Mouse (Mus musculus) hindbrain, embryonic 10.5 days (tissue): ENCODE results near the gene Foxp1. TPM values are rescaled to one million over a fixed set of nuclear protein-coding genes. Genes with fewer than 3 reads are reported as not detected.

Experiments
- DNase-seq: peaks from one replicate; pipeline ENCODE4 v3.0.0-alpha.2; 2017; ENCODE audit warnings: low spot score
- H3K27ac ChIP-seq: fragments of 300-500 bp; sonication (generic); 2 replicates; pipeline ENCODE4 v1.5.1; 2016; ENCODE audit warnings: mild to moderate bottlenecking, moderate library complexity
- H3K27me3 ChIP-seq: fragments of 300-500 bp; sonication (generic); 2 replicates; pipeline ENCODE4 v1.6.1; 2016; ENCODE audit warnings: mild to moderate bottlenecking; ENCODE audit not compliant: poor library complexity, insufficient read depth, severe bottlenecking
- H3K36me3 ChIP-seq: fragments of 300-500 bp; sonication (generic); 2 replicates; pipeline ENCODE4 v1.6.1; 2016; ENCODE audit warnings: mild to moderate bottlenecking, moderate library complexity
- H3K4me1 ChIP-seq: fragments of 300-500 bp; sonication (generic); replicated peaks from 2 replicates; pipeline ENCODE4 v1.6.1; 2016; ENCODE audit warnings: mild to moderate bottlenecking
- H3K4me3 ChIP-seq: fragments of 300-500 bp; sonication (generic); 2 replicates; pipeline ENCODE4 v1.5.1; 2016; ENCODE audit warnings: mild to moderate bottlenecking, moderate library complexity
- H3K9me3 ChIP-seq: fragments of 300-500 bp; sonication (generic); 2 replicates; pipeline ENCODE4 v1.6.1; 2016; ENCODE audit warnings: mild to moderate bottlenecking, moderate library complexity
- WGBS: fragments of 180-500 bp; shearing (Covaris S2); methylation state at CpG from one replicate; pipeline ENCODE4 v1.1.7; 2016; 5-methylcytosine and 5-hydroxymethylcytosine counted together
- polyA plus RNA-seq: library from polyadenylated mRNA; unstranded; fragments of >200 nt; fragmentation: Nextera tagmentation; extraction: Ambion mirVana; gene quantifications from 2 replicates; pipeline ENCODE4 v1.2.1, GENCODE M21; 2016

The Foxp1 gene
- polyA plus RNA-seq, 1 experiment from 2014 or later = 64.3 TPM

- peaks cover 59% of the 10 kb centered on the region for H3K36me3 ChIP-seq
- WGBS = 91% methylated on average over 8 of the region's 8 CpGs
- no peak overlapping the region for H3K27ac ChIP-seq
- H3K4me3 ChIP-seq = no peak overlapping the region
- DNase-seq = no peak
- H3K9me3 ChIP-seq = peaks cover 6% of the 10 kb centered on the region; the same call in 1 of the 2 replicates
- H3K27me3 ChIP-seq = no peaks in the 10 kb centered on the region
- H3K4me1 ChIP-seq = peaks cover 14% of the 10 kb centered on the region
These were observed 590.5 kb downstream of the Foxp1 start for GRCm38 (mm10) chr6:98931881-98932540.

DNA sequence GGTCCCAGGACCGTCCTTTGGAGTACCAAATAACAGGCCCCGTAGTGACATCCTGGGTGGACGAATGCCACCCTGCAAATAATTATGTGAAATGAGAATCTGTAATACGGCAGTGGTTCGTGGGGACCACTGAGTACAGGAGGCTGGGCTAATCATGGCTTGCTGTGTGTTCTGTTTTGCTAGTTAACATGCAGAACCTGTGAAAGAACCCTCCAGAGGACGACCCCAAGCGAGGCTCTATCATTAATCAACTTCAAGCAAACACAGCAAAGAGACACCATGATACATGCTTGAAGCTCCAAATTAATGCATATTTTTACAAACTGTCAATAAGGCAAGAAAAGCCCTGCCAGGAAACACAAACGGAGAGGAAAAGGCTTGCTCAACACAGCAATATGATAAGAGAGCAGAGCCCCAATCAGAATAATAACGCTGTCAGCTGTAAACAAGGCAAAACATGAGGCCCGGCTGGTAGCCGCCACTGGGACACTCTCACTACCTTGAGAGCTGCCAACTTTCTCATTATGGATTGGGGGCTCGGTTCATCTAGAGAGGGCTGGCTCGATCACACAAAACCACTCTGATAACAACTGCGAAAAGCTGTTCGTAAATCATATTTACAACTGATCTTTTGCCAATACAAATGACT is 591.7 kb downstream of the Foxp1 start:
- Histone ChIP-seq H3K36me3 (peaks cover 50% of the 10 kb centered on the region), H3K27ac (no peak overlapping the region), H3K9me3 (peaks cover 6% of the 10 kb centered on the region; the same call in 1 of the 2 replicates), H3K4me1 (peaks cover 14% of the 10 kb centered on the region), H3K27me3 (no peaks in the 10 kb centered on the region), H3K4me3 (no peak overlapping the region)
- no peak for DNase-seq
- 75% methylated on average over 15 of the region's 15 CpGs for WGBS

- Histone ChIP-seq H3K36me3 (peaks cover 37% of the 10 kb centered on the region), H3K27ac (no peak overlapping the region)
These were observed 594.2 kb downstream of the Foxp1 start for GRCm38 (mm10) chr6:98928365-98928764.

DNA sequence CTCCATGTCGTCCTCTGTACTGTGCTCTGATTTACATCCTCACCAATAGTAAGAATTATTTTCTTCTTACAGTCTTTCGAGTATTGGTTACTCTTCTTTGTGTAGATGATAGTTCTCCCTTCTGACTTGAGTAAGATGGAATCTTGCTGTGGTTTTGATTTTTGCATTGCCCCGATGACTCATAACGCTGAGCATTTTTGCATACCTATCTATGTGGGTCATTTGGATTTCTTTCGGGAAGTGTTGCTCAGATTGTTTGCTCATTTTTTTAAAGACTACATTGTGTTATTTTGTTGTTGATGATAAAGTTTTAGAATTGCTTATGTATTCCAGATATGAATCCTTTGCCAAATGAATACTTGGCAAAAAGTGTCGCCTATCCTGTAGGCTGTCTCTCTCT is 621.3 kb downstream of the Foxp1 start:
- Histone ChIP-seq H3K27ac (no peak overlapping the region), H3K27me3 (no peaks in the 10 kb centered on the region), H3K4me3 (no peak overlapping the region), H3K9me3 (no peaks in the 10 kb centered on the region), H3K4me1 (no peaks in the 10 kb centered on the region), H3K36me3 (no peaks in the 10 kb centered on the region)
- no peak for DNase-seq
- 94% methylated on average over 6 of the region's 6 CpGs for WGBS

More at GRCm38 (mm10) chr6:98928365-98928764, 594.2 kb downstream of the Foxp1 start:
- H3K27me3 ChIP-seq = no peaks in the 10 kb centered on the region
- DNase-seq = no peak
- WGBS = 84% methylated on average over 8 of the region's 8 CpGs
- peaks cover 19% of the 10 kb centered on the region for H3K4me1 ChIP-seq
- H3K4me3 ChIP-seq = no peak overlapping the region
- H3K9me3 ChIP-seq = peaks cover 6% of the 10 kb centered on the region; the same call in 1 of the 2 replicates

- no peaks in the 10 kb centered on the region for H3K27me3 ChIP-seq
- no peak overlapping the region for H3K27ac ChIP-seq
- H3K4me1 ChIP-seq = no peaks in the 10 kb centered on the region
- DNase-seq = no peak
- WGBS = 86% methylated on average over 1 of the region's 1 CpGs
- no peak overlapping the region for H3K4me3 ChIP-seq
- H3K36me3 ChIP-seq = no peaks in the 10 kb centered on the region
- no peaks in the 10 kb centered on the region for H3K9me3 ChIP-seq
These were observed 644.3 kb downstream of the Foxp1 start for GRCm38 (mm10) chr6:98878208-98878607.

- no peak for DNase-seq
- H3K9me3 ChIP-seq = no peaks in the 10 kb centered on the region
- H3K4me3 ChIP-seq = no peak overlapping the region
- no peak overlapping the region for H3K27ac ChIP-seq
- no peaks in the 10 kb centered on the region for H3K4me1 ChIP-seq
- no peaks in the 10 kb centered on the region for H3K36me3 ChIP-seq
- no peaks in the 10 kb centered on the region for H3K27me3 ChIP-seq
- 69% methylated on average over 2 of the region's 2 CpGs for WGBS
These were observed 646.1 kb downstream of the Foxp1 start for GRCm38 (mm10) chr6:98876401-98876800.

Other genes starting within 250 kb of the Foxp1 start
- 12.0 and 15.7 TPM in 2 replicates for gene Eif4e3, start 144.1 kb upstream of the Foxp1 start, polyA plus RNA-seq
- gene Gm20696, start 144.1 kb upstream of the Foxp1 start, polyA plus RNA-seq = 3.0 and 3.2 TPM in 2 replicates
- 0.98 and 2.1 TPM in 2 replicates for gene Gpr27, start 170.0 kb upstream of the Foxp1 start, polyA plus RNA-seq
- gene Prok2, start 203.7 kb upstream of the Foxp1 start, polyA plus RNA-seq = not detected in 2 replicates